Mouse (Mus musculus): ENCODE data around the gene Aoc1. TPM values are rescaled to one million over a fixed set of nuclear protein-coding genes. Genes with fewer than 3 reads are reported as not detected.
"Not testable (repeated sequence)": the region's sequence is repeated elsewhere in the genome, so short reads cannot be mapped to it uniquely, and the experiment has no call there.

Gene Aoc1
- polyA plus RNA-seq, 1 experiment = 11.7 TPM

GRCm38 (mm10) chr6:48876510-48877135, 3.9 kb downstream of the Aoc1 start:
- Histone ChIP-seq H3K36me3 (ENCODE audit: control insufficient read depth, insufficient read depth, low read length) (no peaks in the 10 kb centered on the region), H3K4me1 (replicated peaks; ENCODE audit: control insufficient read depth, insufficient read depth, low read length) (no peaks in the 10 kb centered on the region), H3K4me3 (ENCODE audit: control insufficient read depth, insufficient read depth, low read length) (no peak overlapping the region), H3K27me3 (ENCODE audit: control insufficient read depth, insufficient read depth, low read length) (no peaks in the 10 kb centered on the region), H3K27ac (ENCODE audit: control insufficient read depth, insufficient read depth, low read length) (no peak overlapping the region)
- TF ChIP-seq POLR2A (IDR thresholded peaks at IDR 0.05; ENCODE audit: control insufficient read depth, extremely low read depth, insufficient read depth, low read length, poor library complexity) (no peak), CTCF (IDR thresholded peaks at IDR 0.05; ENCODE audit: borderline replicate concordance, control insufficient read depth, extremely low read depth, insufficient read depth, low read length, poor library complexity) (no peak)
- WGBS = 97% methylated on average over 5 of the region's 5 CpGs
- DNase-seq = no peak

GRCm38 (mm10) chr6:48894203-48894602, 21.5 kb downstream of the Aoc1 start:
- Histone ChIP-seq H3K4me1 (replicated peaks; ENCODE audit: control insufficient read depth, insufficient read depth, low read length) (no peaks in the 10 kb centered on the region), H3K4me3 (ENCODE audit: control insufficient read depth, insufficient read depth, low read length) (no peak overlapping the region), H3K27ac (ENCODE audit: control insufficient read depth, insufficient read depth, low read length) (no peak overlapping the region), H3K36me3 (ENCODE audit: control insufficient read depth, insufficient read depth, low read length) (no peaks in the 10 kb centered on the region), H3K27me3 (ENCODE audit: control insufficient read depth, insufficient read depth, low read length) (no peaks in the 10 kb centered on the region)
- 17% methylated on average over 4 of the region's 4 CpGs for WGBS
- DNase-seq = no peak
- TF ChIP-seq POLR2A (IDR thresholded peaks at IDR 0.05; ENCODE audit: control insufficient read depth, extremely low read depth, insufficient read depth, low read length, poor library complexity) (no peak), CTCF (IDR thresholded peaks at IDR 0.05; ENCODE audit: borderline replicate concordance, control insufficient read depth, extremely low read depth, insufficient read depth, low read length, poor library complexity) (no peak)

GRCm38 (mm10) chr6:48894938-48895818, 22.5 kb downstream of the Aoc1 start:
- DNase-seq = no peak
- 93% methylated on average over 8 of the region's 8 CpGs for WGBS
- Histone ChIP-seq H3K36me3 (ENCODE audit: control insufficient read depth, insufficient read depth, low read length) (no peaks in the 10 kb centered on the region), H3K27me3 (ENCODE audit: control insufficient read depth, insufficient read depth, low read length) (no peaks in the 10 kb centered on the region), H3K27ac (ENCODE audit: control insufficient read depth, insufficient read depth, low read length) (no peak overlapping the region), H3K4me1 (replicated peaks; ENCODE audit: control insufficient read depth, insufficient read depth, low read length) (no peaks in the 10 kb centered on the region), H3K4me3 (ENCODE audit: control insufficient read depth, insufficient read depth, low read length) (no peak overlapping the region)
- TF ChIP-seq POLR2A (IDR thresholded peaks at IDR 0.05; ENCODE audit: control insufficient read depth, extremely low read depth, insufficient read depth, low read length, poor library complexity) (no peak), CTCF (IDR thresholded peaks at IDR 0.05; ENCODE audit: borderline replicate concordance, control insufficient read depth, extremely low read depth, insufficient read depth, low read length, poor library complexity) (no peak)

- Histone ChIP-seq H3K4me1 (replicated peaks; ENCODE audit: control insufficient read depth, insufficient read depth, low read length) (no peaks in the 10 kb centered on the region), H3K27ac (ENCODE audit: control insufficient read depth, insufficient read depth, low read length) (no peak overlapping the region), H3K27me3 (ENCODE audit: control insufficient read depth, insufficient read depth, low read length) (no peaks in the 10 kb centered on the region), H3K36me3 (ENCODE audit: control insufficient read depth, insufficient read depth, low read length) (no peaks in the 10 kb centered on the region), H3K4me3 (ENCODE audit: control insufficient read depth, insufficient read depth, low read length) (no peak overlapping the region)
- no peak for DNase-seq
- 95% methylated on average over 5 of the region's 5 CpGs for WGBS
- no peak for TF ChIP-seq POLR2A (IDR thresholded peaks at IDR 0.05; ENCODE audit: control insufficient read depth, extremely low read depth, insufficient read depth, low read length, poor library complexity)
- TF ChIP-seq CTCF (IDR thresholded peaks at IDR 0.05; ENCODE audit: borderline replicate concordance, control insufficient read depth, extremely low read depth, insufficient read depth, low read length, poor library complexity) = no peak
Measured at GRCm38 (mm10) chr6:48895941-48896340, 23.2 kb downstream of the Aoc1 start.

GRCm38 (mm10) chr6:48896956-48897355, 24.3 kb downstream of the Aoc1 start:
- DNase-seq = no peak
- no peak overlapping the region for H3K4me3 ChIP-seq (ENCODE audit: control insufficient read depth, insufficient read depth, low read length)
- H3K27me3 ChIP-seq (ENCODE audit: control insufficient read depth, insufficient read depth, low read length) = no peaks in the 10 kb centered on the region
- H3K4me1 ChIP-seq (replicated peaks; ENCODE audit: control insufficient read depth, insufficient read depth, low read length) = no peaks in the 10 kb centered on the region
- H3K27ac ChIP-seq (ENCODE audit: control insufficient read depth, insufficient read depth, low read length) = no peak overlapping the region
- 78% methylated on average over 5 of the region's 5 CpGs for WGBS
- H3K36me3 ChIP-seq (ENCODE audit: control insufficient read depth, insufficient read depth, low read length) = no peaks in the 10 kb centered on the region
- TF ChIP-seq CTCF (IDR thresholded peaks at IDR 0.05; ENCODE audit: borderline replicate concordance, control insufficient read depth, extremely low read depth, insufficient read depth, low read length, poor library complexity) = no peak

GRCm38 (mm10) chr6:48901316-48901715, 28.6 kb downstream of the Aoc1 start:
- not testable (repeated sequence) for H3K27ac ChIP-seq (ENCODE audit: control insufficient read depth, insufficient read depth, low read length); DNase-seq; H3K4me1 ChIP-seq (replicated peaks; ENCODE audit: control insufficient read depth, insufficient read depth, low read length); H3K36me3 ChIP-seq (ENCODE audit: control insufficient read depth, insufficient read depth, low read length); H3K27me3 ChIP-seq (ENCODE audit: control insufficient read depth, insufficient read depth, low read length); H3K4me3 ChIP-seq (ENCODE audit: control insufficient read depth, insufficient read depth, low read length)
- WGBS = 93% methylated on average over 11 of the region's 11 CpGs
